Mouse (Mus musculus) brain, embryonic 14.5 days (tissue): ENCODE data around the gene Prom1.

Source experiments
- CTCF ChIP-seq: fragments of 200-500 bp; IDR thresholded peaks from 2 replicates; pipeline ENCODE4 v1.5.1; 2012; ENCODE audit warnings: inconsistent platforms, mild to moderate bottlenecking, moderate library complexity, borderline replicate concordance; ENCODE audit not compliant: insufficient read depth, insufficient read length; ENCODE audit errors: extremely low read depth
- POLR2A ChIP-seq: fragments of 200-500 bp; IDR thresholded peaks from 2 replicates; pipeline ENCODE4 v1.6.1; 2012; ENCODE audit warnings: mild to moderate bottlenecking, inconsistent platforms, borderline replicate concordance; ENCODE audit not compliant: poor library complexity, insufficient read depth, insufficient read length, severe bottlenecking; ENCODE audit errors: extremely low read depth

GRCm38 (mm10) chr5:43971156-43971555, 130.7 kb downstream of the Prom1 start:
- TF ChIP-seq CTCF (no peak), POLR2A (no peak)
